Mouse (Mus musculus) CH12.LX (cell line): ENCODE measurements around the gene C2cd3. TPM values are rescaled to one million over a fixed set of nuclear protein-coding genes. Genes with fewer than 3 reads are reported as not detected.

Experiments
- DNase-seq: peaks from one replicate; pipeline ENCODE4 v3.0.0-alpha.2; 2013; ENCODE audit errors: extremely low read depth
- H3K27ac ChIP-seq: 2 replicates; pipeline ENCODE4 v1.5.1; 2012; ENCODE audit warnings: low read depth, mild to moderate bottlenecking, control low read depth, moderate library complexity; ENCODE audit not compliant: insufficient read depth
- H3K27me3 ChIP-seq: replicated peaks from 2 replicates; pipeline ENCODE3; 2012; ENCODE audit warnings: inconsistent platforms
- H3K36me3 ChIP-seq, 2 experiments: replicated peaks in 1 of 2; 2 replicates each; pipeline versions ENCODE3 to v1.6.1; 2012; ENCODE audit warnings: inconsistent platforms in 1 of 2, low read length in 1 of 2, mild to moderate bottlenecking in 1 of 2, mixed read lengths in 1 of 2, moderate library complexity in 1 of 2; ENCODE audit not compliant: control insufficient read depth in 1 of 2, insufficient read depth in 1 of 2
- H3K4me1 ChIP-seq, 2 experiments: 2 replicates each; pipeline ENCODE4 v1.6.1; 2012; ENCODE audit warnings: inconsistent platforms in 1 of 2, moderate library complexity in 1 of 2; ENCODE audit not compliant: insufficient read depth in 2 of 2, control insufficient read depth in 1 of 2
- H3K4me2 ChIP-seq: 2 replicates; pipeline ENCODE4 v1.6.1; 2012; ENCODE audit warnings: low read depth, mild to moderate bottlenecking, control low read depth; ENCODE audit not compliant: poor library complexity, insufficient read depth, severe bottlenecking
- H3K4me3 ChIP-seq, 3 experiments: fragments of 150-350 bp in 1 of 3; sonication (generic) in 1 of 3; replicated peaks in 1 of 3; 2 replicates each; pipeline versions ENCODE3 to v1.5.1; 2011 to 2012; ENCODE audit warnings: low read depth in 2 of 3, low read length in 2 of 3, mild to moderate bottlenecking in 2 of 3, moderate library complexity in 2 of 3, control low read depth in 1 of 3, improper control_type of control experiment in 1 of 3, inconsistent platforms in 1 of 3, mixed read lengths in 1 of 3; ENCODE audit not compliant: poor library complexity in 1 of 3
- H3K79me2 ChIP-seq: replicated peaks from 2 replicates; pipeline ENCODE4 v1.6.1; 2012; ENCODE audit warnings: mild to moderate bottlenecking, moderate library complexity; ENCODE audit not compliant: control insufficient read depth, poor library complexity, insufficient read depth, severe bottlenecking; ENCODE audit errors: extremely low read depth
- H3K9ac ChIP-seq: 2 replicates; pipeline ENCODE4 v1.6.1; 2012; ENCODE audit warnings: low read depth, mild to moderate bottlenecking, control low read depth, moderate library complexity; ENCODE audit not compliant: insufficient read depth
- H3K9me3 ChIP-seq: replicated peaks from 2 replicates; pipeline ENCODE3; 2012; ENCODE audit warnings: low read length, inconsistent platforms, mixed read lengths
- BHLHE40 ChIP-seq: IDR thresholded peaks from 2 replicates; pipeline ENCODE4 v1.6.1; 2011; ENCODE audit warnings: mild to moderate bottlenecking, low read depth, low read length, improper control_type of control experiment
- CHD1 ChIP-seq: IDR thresholded peaks from 2 replicates; pipeline ENCODE4 v1.6.1; 2012; ENCODE audit warnings: low read depth, low read length, improper control_type of control experiment, inconsistent platforms
- CHD2 ChIP-seq: IDR thresholded peaks from 2 replicates; pipeline ENCODE4 v1.6.1; 2011; ENCODE audit warnings: low read length, improper control_type of control experiment
- CTCF ChIP-seq, 2 experiments: IDR thresholded peaks in 1 of 2; conservative IDR thresholded peaks in 1 of 2; 2 replicates each; pipeline ENCODE4 v1.5.1; 2011 to 2012; ENCODE audit warnings: low read depth in 2 of 2, low read length in 2 of 2, improper control_type of control experiment in 1 of 2, inconsistent platforms in 1 of 2, mild to moderate bottlenecking in 1 of 2, moderate library complexity in 1 of 2
- E2F4 ChIP-seq: IDR thresholded peaks from 2 replicates; pipeline ENCODE4 v1.6.1; 2011; ENCODE audit warnings: low read depth, low read length, improper control_type of control experiment; ENCODE audit not compliant: insufficient replicate concordance
- ELF1 ChIP-seq: IDR thresholded peaks from 2 replicates; pipeline ENCODE4 v1.6.1; 2014; ENCODE audit warnings: low read depth, mild to moderate bottlenecking, inconsistent platforms, low read length, improper control_type of control experiment
- EP300 ChIP-seq: IDR thresholded peaks from 2 replicates; pipeline ENCODE4 v1.6.1; 2011; ENCODE audit warnings: low read length, improper control_type of control experiment
- ETS1 ChIP-seq: conservative IDR thresholded peaks from 2 replicates; pipeline ENCODE4 v1.6.1; 2012; ENCODE audit warnings: low read depth, mild to moderate bottlenecking, inconsistent platforms, low read length, improper control_type of control experiment, moderate library complexity
- GABPA ChIP-seq: IDR thresholded peaks from 2 replicates; pipeline ENCODE4 v1.6.1; 2012; ENCODE audit warnings: low read depth, low read length, improper control_type of control experiment, inconsistent platforms; ENCODE audit not compliant: insufficient replicate concordance
- HCFC1 ChIP-seq: IDR thresholded peaks from 2 replicates; pipeline ENCODE4 v1.6.1; 2012; ENCODE audit warnings: low read depth, mild to moderate bottlenecking, inconsistent platforms, low read length, improper control_type of control experiment
- IRF4 ChIP-seq: IDR thresholded peaks from 2 replicates; pipeline ENCODE4 v1.6.1; 2014; ENCODE audit warnings: low read depth, mild to moderate bottlenecking, inconsistent platforms, low read length, improper control_type of control experiment
- JUN ChIP-seq: IDR thresholded peaks from 2 replicates; pipeline ENCODE4 v1.6.1; 2011; ENCODE audit warnings: low read depth, mild to moderate bottlenecking, low read length, improper control_type of control experiment, moderate library complexity; ENCODE audit not compliant: insufficient read depth
- JUND ChIP-seq: conservative IDR thresholded peaks from 2 replicates; pipeline ENCODE4 v1.6.1; 2011; ENCODE audit warnings: low read depth, low read length, improper control_type of control experiment
- KAT2A ChIP-seq: IDR thresholded peaks from 2 replicates; pipeline ENCODE4 v1.6.1; 2012; ENCODE audit warnings: low read length, improper control_type of control experiment, inconsistent platforms; ENCODE audit not compliant: insufficient replicate concordance
- MAFK ChIP-seq: IDR thresholded peaks from 2 replicates; pipeline ENCODE4 v1.6.1; 2011; ENCODE audit warnings: low read length, improper control_type of control experiment; ENCODE audit not compliant: insufficient replicate concordance
- MAX ChIP-seq: IDR thresholded peaks from 2 replicates; pipeline ENCODE4 v1.6.1; 2011; ENCODE audit warnings: low read length, improper control_type of control experiment
- MAZ ChIP-seq: IDR thresholded peaks from 2 replicates; pipeline ENCODE4 v1.6.1; 2012; ENCODE audit warnings: low read depth, mild to moderate bottlenecking, inconsistent platforms, low read length, improper control_type of control experiment, moderate library complexity
- MEF2A ChIP-seq: IDR thresholded peaks from 2 replicates; pipeline ENCODE4 v1.6.1; 2014; ENCODE audit warnings: low read depth, mild to moderate bottlenecking, inconsistent platforms, low read length, improper control_type of control experiment, borderline replicate concordance
- MXI1 ChIP-seq: IDR thresholded peaks from 2 replicates; pipeline ENCODE4 v1.6.1; 2011; ENCODE audit warnings: mild to moderate bottlenecking, low read depth, low read length, improper control_type of control experiment
- MYC ChIP-seq: IDR thresholded peaks from 2 replicates; pipeline ENCODE4 v1.6.1; 2011; ENCODE audit warnings: low read depth, mild to moderate bottlenecking, improper control_type of control experiment, low read length
- NELFE ChIP-seq: IDR thresholded peaks from 2 replicates; pipeline ENCODE4 v1.6.1; 2011; ENCODE audit warnings: low read depth, low read length, improper control_type of control experiment
- NRF1 ChIP-seq: IDR thresholded peaks from 2 replicates; pipeline ENCODE4 v1.6.1; 2014; ENCODE audit warnings: low read depth, mild to moderate bottlenecking, inconsistent platforms, low read length, improper control_type of control experiment, moderate library complexity
- PAX5 ChIP-seq: IDR thresholded peaks from 2 replicates; pipeline ENCODE4 v1.6.1; 2012; ENCODE audit warnings: low read length, inconsistent platforms, mixed read lengths
- POLR2A ChIP-seq: IDR thresholded peaks from 2 replicates; pipeline ENCODE4 v1.6.1; 2011; ENCODE audit warnings: low read depth, mild to moderate bottlenecking, improper control_type of control experiment, low read length
- POLR2AphosphoS2 ChIP-seq: IDR thresholded peaks from 2 replicates; pipeline ENCODE4 v1.6.1; 2011; ENCODE audit warnings: low read depth, low read length, improper control_type of control experiment
- RAD21 ChIP-seq: IDR thresholded peaks from 2 replicates; pipeline ENCODE4 v1.6.1; 2011; ENCODE audit warnings: low read depth, mild to moderate bottlenecking, low read length, improper control_type of control experiment, moderate library complexity
- RCOR1 ChIP-seq: conservative IDR thresholded peaks from 2 replicates; pipeline ENCODE4 v1.6.1; 2012; ENCODE audit warnings: low read depth, mild to moderate bottlenecking, inconsistent platforms, low read length, improper control_type of control experiment
- SIN3A ChIP-seq: IDR thresholded peaks from 2 replicates; pipeline ENCODE4 v1.6.1; 2012; ENCODE audit warnings: low read length, improper control_type of control experiment, inconsistent platforms
- SMC3 ChIP-seq: IDR thresholded peaks from 2 replicates; pipeline ENCODE4 v1.6.1; 2011; ENCODE audit warnings: low read depth, low read length, improper control_type of control experiment
- TBP ChIP-seq: conservative IDR thresholded peaks from 2 replicates; pipeline ENCODE4 v1.6.1; 2011; ENCODE audit warnings: low read depth, low read length, improper control_type of control experiment
- TCF12 ChIP-seq: IDR thresholded peaks from 2 replicates; pipeline ENCODE4 v1.6.1; 2014; ENCODE audit warnings: low read depth, mild to moderate bottlenecking, inconsistent platforms, low read length, improper control_type of control experiment
- UBTF ChIP-seq: IDR thresholded peaks from 2 replicates; pipeline ENCODE4 v1.6.1; 2012; ENCODE audit warnings: low read depth, mild to moderate bottlenecking, inconsistent platforms, low read length, improper control_type of control experiment, moderate library complexity
- USF1 ChIP-seq: IDR thresholded peaks from 2 replicates; pipeline ENCODE4 v1.6.1; 2014; ENCODE audit warnings: low read depth, mild to moderate bottlenecking, inconsistent platforms, low read length, improper control_type of control experiment
- USF2 ChIP-seq: conservative IDR thresholded peaks from 2 replicates; pipeline ENCODE4 v1.6.1; 2011; ENCODE audit warnings: low read depth, low read length, improper control_type of control experiment
- ZC3H11A ChIP-seq: IDR thresholded peaks from 2 replicates; pipeline ENCODE4 v1.6.1; 2012; ENCODE audit warnings: low read depth, mild to moderate bottlenecking, inconsistent platforms, low read length, improper control_type of control experiment
- ZKSCAN1 ChIP-seq: IDR thresholded peaks from 2 replicates; pipeline ENCODE4 v1.6.1; 2012; ENCODE audit warnings: low read depth, inconsistent platforms, low read length, improper control_type of control experiment, borderline replicate concordance
- ZMIZ1 ChIP-seq: IDR thresholded peaks from 2 replicates; pipeline ENCODE4 v1.6.1; 2012; ENCODE audit warnings: low read depth, mild to moderate bottlenecking, inconsistent platforms, low read length, improper control_type of control experiment
- ZNF384 ChIP-seq: IDR thresholded peaks from 2 replicates; pipeline ENCODE4 v1.6.1; 2012; ENCODE audit warnings: low read depth, low read length, improper control_type of control experiment, inconsistent platforms
- dilution Hi-C: fragments of 300-500 bp; cut with MboI; formaldehyde crosslinking; loops from 2 replicates; pipeline ENCODE4 v1.14.3; 2020; ENCODE audit warnings: low sequenced_read_pairs; ENCODE audit not compliant: extremely low pct_unique_long_range_greater_than_20kb, extremely low pct_ligation_motif_present
- in situ Hi-C: fragments of 300-500 bp; cut with MboI; formaldehyde crosslinking; loops from 3 replicates; pipeline ENCODE4 v1.14.3; 2019; ENCODE audit warnings: low sequenced_read_pairs, low pct_ligation_motif_present, low pct_unique_long_range_greater_than_20kb, mixed read lengths
- polyA plus RNA-seq: library from polyadenylated mRNA; unstranded; fragments of >175 nt; gene quantifications from 2 replicates; pipeline ENCODE4 v1.2.1, GENCODE M21; 2012; ENCODE audit warnings: low read depth; ENCODE audit not compliant: insufficient read length
- total RNA-seq, 2 experiments: library from RNA; depleted of rRNA; stranded (reverse); fragments of 300-350 nt in 1 of 2; fragments of >200 nt in 1 of 2; gene quantifications; 2 replicates each; pipeline ENCODE4 v1.2.3; 2012 to 2014

The C2cd3 gene
- total and polyA plus RNA-seq, 3 experiments: 11.7 to 25.0 (median 16.7) TPM

DNA sequence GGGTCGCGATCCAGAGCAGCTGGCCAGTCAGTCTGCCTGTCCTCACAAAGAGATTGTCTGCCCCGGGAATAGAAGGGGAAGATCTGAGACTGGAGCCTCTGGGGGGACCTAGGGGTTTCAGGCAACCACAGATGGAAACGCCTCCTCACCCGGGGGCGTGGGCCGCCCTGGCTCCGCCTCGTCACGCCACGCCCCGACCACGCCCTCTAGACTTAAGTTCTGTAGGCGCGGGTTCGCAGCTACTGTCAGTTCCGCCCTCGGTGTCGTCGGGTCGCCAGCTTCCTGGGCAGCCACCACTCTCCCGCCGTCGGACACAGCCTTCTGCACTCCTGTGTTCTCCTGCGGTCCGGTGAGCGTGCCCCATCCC lies 121.1 kb downstream of the C2cd3 start, which contains the start of gene Ucp2:
Gene Ucp2 (plus strand): TSS at position 221 of the 367 bp plus-strand sequence.
- Histone ChIP-seq H3K27ac (peak within 1 kb of the TSS; percentile 69), H3K4me1 (peaks cover 12 to 31% of the 10 kb centered on the region in 2 experiments), H3K4me2 (peak within 1 kb of the TSS; percentile 80), H3K9ac (peak within 1 kb of the TSS; percentile 74), H3K36me3 (peaks cover 16 to 36% of the 10 kb centered on the region in 2 experiments), H3K79me2 (peaks cover 25% of the 10 kb centered on the region), H3K9me3 (no peaks in the 10 kb centered on the region), H3K4me3 (peak within 1 kb of the TSS; percentile 75 to 93 (median 86)), H3K27me3 (no peaks in the 10 kb centered on the region)
- no peak for TF ChIP-seq ZC3H11A
- TF ChIP-seq MYC: no peak
- TF ChIP-seq MEF2A: peak; percentile 43; the same call in 1 of the 2 replicates
- TF ChIP-seq ZKSCAN1: no peak
- no peak for TF ChIP-seq PAX5
- TF ChIP-seq ZMIZ1: peak; percentile 99
- TF ChIP-seq ETS1: no peak
- no peak for TF ChIP-seq USF1
- TF ChIP-seq MAX: no peak
- peak; percentile 93 for TF ChIP-seq SIN3A
- TF ChIP-seq UBTF: no peak
- TF ChIP-seq RCOR1: no peak
- peak; percentile 43; the same call in 1 of the 2 replicates for TF ChIP-seq NRF1
- 0 out of 2 replicates have a peak, but pooled peaks have one; percentile 34 for TF ChIP-seq KAT2A
- peak; percentile 98 for TF ChIP-seq POLR2AphosphoS2
- TF ChIP-seq MXI1: no peak
- peak; percentile 96 for TF ChIP-seq TBP
- no peak for TF ChIP-seq MAZ
- TF ChIP-seq GABPA: no peak
- no peak for TF ChIP-seq BHLHE40
- TF ChIP-seq CHD1: no peak
- TF ChIP-seq E2F4: no peak
- no peak for TF ChIP-seq IRF4
- TF ChIP-seq RAD21: no peak
- TF ChIP-seq EP300: no peak
- no peak for TF ChIP-seq MAFK
- TF ChIP-seq USF2: no peak
- peak; percentile 100 for TF ChIP-seq POLR2A
- no peak for TF ChIP-seq CTCF (conservative IDR thresholded peaks at IDR 0.05 in 1 of 2, IDR thresholded peaks at IDR 0.05 in 1 of 2; ENCODE audit: low read depth in 2 of 2, low read length in 2 of 2)
- TF ChIP-seq CHD2: no peak
- TF ChIP-seq TCF12: peak; percentile 93
- peak; percentile 75 for TF ChIP-seq ELF1
- TF ChIP-seq NELFE: peak; percentile 100
- TF ChIP-seq SMC3: no peak
- peak; percentile 17; the same call in 1 of the 2 replicates for TF ChIP-seq HCFC1
- no peak for TF ChIP-seq ZNF384
- TF ChIP-seq JUN: no peak
- no peak for TF ChIP-seq JUND
- peak; percentile 91 for DNase-seq
- in situ Hi-C loops: no loop called here
- dilution Hi-C loops: no loop called here
